ENCODE assay signal across 9 mouse cellular contexts in the genomic region with DNA sequence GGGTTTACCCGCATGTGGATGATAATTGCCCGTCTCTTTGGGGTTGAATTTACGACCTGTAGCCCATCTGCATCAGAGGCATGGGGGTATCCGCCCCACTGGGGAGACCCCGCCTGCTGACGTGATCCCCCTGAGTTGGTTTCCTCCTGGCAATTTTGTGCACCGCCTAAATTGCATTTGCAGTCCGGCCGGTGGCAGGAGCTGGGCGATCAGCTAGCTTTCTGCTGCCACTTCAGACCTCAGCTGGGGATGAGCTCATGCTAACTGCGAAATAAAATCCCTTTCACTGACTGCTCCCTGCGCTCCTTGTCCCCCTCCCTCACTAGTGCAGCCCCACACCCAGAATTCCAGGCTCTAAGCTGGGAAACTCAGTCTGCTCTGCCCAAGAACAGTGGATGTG. TPM values are rescaled to one million over a fixed set of nuclear protein-coding genes. Genes with fewer than 3 reads are reported as not detected.
DNase-seq lines count a peak whose midpoint lies in the region; ATAC-seq and TF ChIP-seq lines count a peak whose summit lies in the region.
"Had no signal": no experiment of that assay in that cellular context is flagged by ENCODE, and none has a peak within 500 bp of the region (broad histone marks: within the 10 kb centered on the region; RNA-seq: fewer than 3 reads in every experiment).

No protein-coding gene starts in this region.

- H3K27ac ChIP-seq in hindbrain, embryonic 11.5 days (ENCODE audit: low read depth, low read length): no peak overlapping the region
- no peak overlapping the region for H3K27ac ChIP-seq in limb, embryonic 14.5 days (replicated peaks; ENCODE audit: low read depth, low read length)

- no peak overlapping the region for H3K9ac ChIP-seq in hindbrain, embryonic 11.5 days (ENCODE audit: low read depth, low read length)
- no peak overlapping the region for H3K9ac ChIP-seq in limb, embryonic 14.5 days (ENCODE audit: low read depth, low read length, severe bottlenecking)

- H3K36me3 ChIP-seq in hindbrain, embryonic 11.5 days (ENCODE audit: control insufficient read depth, insufficient read depth, low read length): no peaks in the 10 kb centered on the region
- H3K36me3 ChIP-seq in limb, embryonic 14.5 days (ENCODE audit: control insufficient read depth, insufficient read depth, low read length): no peaks in the 10 kb centered on the region

- no peak for TF ChIP-seq POLR2A in limb, embryonic 14.5 days (IDR thresholded peaks at IDR 0.05; ENCODE audit: borderline replicate concordance, extremely low read depth, insufficient read depth, insufficient read length)

- WGBS in hindbrain, embryonic 11.5 days: 1% methylated on average over 12 of the region's 12 CpGs
- WGBS in limb, embryonic 14.5 days: 0% methylated on average over 10 of the region's 12 CpGs

- peak overlapping the region; percentile 96 for H3K4me2 ChIP-seq in hindbrain, embryonic 11.5 days (replicated peaks; ENCODE audit: low read depth, low read length)
- peak overlapping the region; percentile 29 for H3K4me2 ChIP-seq in limb, embryonic 14.5 days (replicated peaks; ENCODE audit: low read depth, low read length, severe bottlenecking)

- H3K27me3 ChIP-seq in hindbrain, embryonic 11.5 days (ENCODE audit: control insufficient read depth, insufficient read depth, low read length): peaks cover 32% of the 10 kb centered on the region
- peaks cover 39% of the 10 kb centered on the region for H3K27me3 ChIP-seq in limb, embryonic 14.5 days (ENCODE audit: control insufficient read depth, insufficient read depth, low read length)

- peak; percentile 40 for DNase-seq in layer of hippocampus, adult 11-12 months (ENCODE audit: low spot score)
- DNase-seq in layer of hippocampus, adult 9-10 months (ENCODE audit: low spot score): no peak
- peak; percentile 25 for DNase-seq in hindbrain, embryonic 11.5 days (ENCODE audit: low spot score)
- no peak for DNase-seq in limb, embryonic 14.5 days (ENCODE audit: low spot score)
- DNase-seq in right cerebral cortex, postnatal 4 days: peak; percentile 39
- DNase-seq in gastrocnemius, postnatal 10 days: no peak
- no peak for DNase-seq in spleen, postnatal 4 days (ENCODE audit: low spot score in 2 of 2)

- H3K4me1 ChIP-seq in hindbrain, embryonic 11.5 days (replicated peaks; ENCODE audit: control insufficient read depth, insufficient read depth, low read length): no peaks in the 10 kb centered on the region; the same call in 1 of the 2 replicates
- peaks cover 3% of the 10 kb centered on the region; the same call in 1 of the 2 replicates for H3K4me1 ChIP-seq in limb, embryonic 14.5 days (ENCODE audit: control insufficient read depth, insufficient read depth, low read length)

- no peaks in the 10 kb centered on the region for H3K9me3 ChIP-seq in hindbrain, embryonic 11.5 days (ENCODE audit: control insufficient read depth, low read length)
- H3K9me3 ChIP-seq in limb, embryonic 14.5 days (ENCODE audit: control insufficient read depth, low read length): no peaks in the 10 kb centered on the region

- no peak for ATAC-seq in hindbrain, embryonic 11.5 days (ENCODE audit: low FRiP score)
- no peak for ATAC-seq in limb, embryonic 14.5 days (ENCODE audit: low FRiP score, low read depth)
- ATAC-seq in erythroid progenitor cell, adult 5-6 weeks (replicated peaks; ENCODE audit: low FRiP score, poor library complexity, severe bottlenecking): no peak

- peak overlapping the region; percentile 57 for H3K4me3 ChIP-seq in hindbrain, embryonic 11.5 days (ENCODE audit: low read depth, low read length)
- H3K4me3 ChIP-seq in limb, embryonic 14.5 days (replicated peaks; ENCODE audit: low read length): peak overlapping the region; percentile 15

RNA-seq across cellular contexts. Expression of gene Grm7, which starts 1.5 kb away (rescaled TPM):
- 0.69 and 1.7 TPM in 2 replicates for polyA plus RNA-seq in hindbrain, embryonic 11.5 days (2014; fragmentation: Nextera tagmentation; extraction: Ambion mirVana)
- 2.4 and 2.9 TPM in 2 replicates for polyA plus RNA-seq in limb, embryonic 14.5 days (2012; rRNA removed)
- 3.2 and 3.5 TPM in 2 replicates for polyA plus RNA-seq in limb, embryonic 14.5 days (2014; fragmentation: Nextera tagmentation; extraction: Ambion mirVana)
- not detected in 2 replicates for total RNA-seq in erythroid progenitor cell, adult 5-6 weeks (2015; ENCODE audit: low replicate concordance)
- not detected in 2 replicates for total RNA-seq in erythroid progenitor cell, adult 5-6 weeks (2017; ENCODE audit: low replicate concordance)
- under 1 TPM; 0.29 to 0.49 TPM for total RNA-seq in gastrocnemius, postnatal 10 days (2021)
- total RNA-seq: MEL had no signal

Comparison
In these comparisons a context has a peak if more than half of its experiments do, and no peak if none do; other contexts are left out.
1. DNase-seq: peak in layer of hippocampus, adult 11-12 months (single experiment), hindbrain, embryonic 11.5 days (single experiment) and right cerebral cortex, postnatal 4 days (single experiment); none in layer of hippocampus, adult 9-10 months (single experiment), limb, embryonic 14.5 days (single experiment), gastrocnemius, postnatal 10 days (single experiment) and spleen, postnatal 4 days (0 of 2).